Mouse (Mus musculus): ENCODE results near the gene Naa80.
"Not testable (repeated sequence)": the region's sequence is repeated elsewhere in the genome, so short reads cannot be mapped to it uniquely, and the experiment has no call there.

Naa80 gene

DNA sequence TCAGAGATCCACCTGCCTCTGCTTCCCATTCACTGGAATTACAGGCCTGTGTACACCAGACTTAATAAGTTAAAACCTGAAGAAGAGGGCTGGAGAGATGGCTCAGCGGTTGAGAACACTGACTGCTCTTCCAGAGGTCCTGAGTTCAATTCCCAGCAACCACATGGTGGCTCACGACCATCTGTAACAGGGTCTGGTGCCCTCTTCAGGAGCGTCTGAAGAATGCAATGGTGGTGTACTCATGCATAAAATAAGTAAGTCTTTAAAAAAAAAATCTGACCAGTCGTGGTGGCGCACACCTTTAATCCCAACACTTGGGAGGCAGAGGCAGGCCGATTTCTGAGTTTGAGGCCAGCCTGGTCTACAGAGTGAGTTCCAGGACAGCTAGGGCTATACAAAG lies 4.9 kb upstream of the Naa80 start:
- DNase-seq, result not testable (repeated sequence)

- DNase-seq, result peak in 1 of 2 experiments; percentile 59
Measured at GRCm38 (mm10) chr9:107575579-107576356, 2.9 kb upstream of the Naa80 start.

DNA sequence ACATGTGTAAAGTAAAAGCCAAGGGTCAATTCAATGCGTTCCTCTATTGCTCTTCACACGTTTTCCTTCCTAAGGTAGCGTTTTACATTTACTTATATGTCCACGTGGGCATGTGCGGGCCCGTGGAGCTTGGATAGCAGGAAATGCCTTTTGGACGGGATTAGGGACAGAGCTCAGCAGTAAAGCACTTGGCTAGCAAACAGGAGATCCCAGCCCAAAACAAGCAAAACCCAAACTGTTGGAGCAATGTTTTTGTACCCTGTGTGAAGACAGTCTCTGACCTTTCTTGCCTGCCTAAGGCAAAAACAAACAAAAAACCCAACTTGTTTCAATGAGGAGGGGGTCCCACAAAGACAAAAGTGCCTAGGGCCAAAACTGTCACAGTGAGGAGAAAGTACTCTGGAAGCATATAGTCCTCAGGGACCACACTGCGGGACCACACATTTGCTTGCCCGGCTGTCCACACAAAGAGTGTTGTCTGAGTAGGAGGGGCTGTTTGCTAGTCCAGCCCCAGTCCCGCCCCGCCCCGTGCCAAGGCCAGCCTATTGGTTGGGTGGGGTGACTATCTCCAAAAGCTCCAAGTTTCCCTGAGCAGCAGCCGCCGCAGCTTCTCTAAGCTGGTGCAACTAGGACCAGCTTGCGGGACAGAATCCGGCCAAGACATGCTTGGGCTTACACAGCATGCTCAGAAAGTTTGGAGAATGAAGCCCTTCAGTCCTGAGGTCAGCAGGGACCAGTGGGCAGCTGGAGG lies 2.2 kb upstream of the Naa80 start, which contains the start of gene Hyal1:
Gene Hyal1, plus strand, starts transcription at position 571 of the 751 bp plus-strand sequence.
- peak; percentile 81 to 90 for DNase-seq

DNA sequence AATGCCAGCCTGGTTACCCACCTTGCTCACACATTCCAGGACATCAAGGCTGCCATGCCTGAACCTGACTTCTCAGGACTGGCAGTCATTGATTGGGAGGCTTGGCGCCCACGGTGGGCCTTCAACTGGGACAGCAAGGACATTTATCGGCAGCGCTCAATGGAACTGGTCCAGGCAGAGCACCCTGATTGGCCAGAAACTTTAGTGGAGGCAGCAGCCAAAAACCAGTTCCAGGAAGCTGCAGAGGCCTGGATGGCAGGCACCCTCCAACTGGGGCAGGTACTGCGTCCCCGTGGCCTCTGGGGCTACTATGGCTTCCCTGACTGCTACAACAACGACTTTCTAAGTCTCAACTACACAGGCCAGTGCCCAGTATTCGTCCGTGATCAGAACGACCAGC lies 816 bp upstream of the Naa80 start:
- no peak for DNase-seq

GRCm38 (mm10) chr9:107579023-107579900 lies 575 bp downstream of the Naa80 start:
- no peak for DNase-seq

DNA sequence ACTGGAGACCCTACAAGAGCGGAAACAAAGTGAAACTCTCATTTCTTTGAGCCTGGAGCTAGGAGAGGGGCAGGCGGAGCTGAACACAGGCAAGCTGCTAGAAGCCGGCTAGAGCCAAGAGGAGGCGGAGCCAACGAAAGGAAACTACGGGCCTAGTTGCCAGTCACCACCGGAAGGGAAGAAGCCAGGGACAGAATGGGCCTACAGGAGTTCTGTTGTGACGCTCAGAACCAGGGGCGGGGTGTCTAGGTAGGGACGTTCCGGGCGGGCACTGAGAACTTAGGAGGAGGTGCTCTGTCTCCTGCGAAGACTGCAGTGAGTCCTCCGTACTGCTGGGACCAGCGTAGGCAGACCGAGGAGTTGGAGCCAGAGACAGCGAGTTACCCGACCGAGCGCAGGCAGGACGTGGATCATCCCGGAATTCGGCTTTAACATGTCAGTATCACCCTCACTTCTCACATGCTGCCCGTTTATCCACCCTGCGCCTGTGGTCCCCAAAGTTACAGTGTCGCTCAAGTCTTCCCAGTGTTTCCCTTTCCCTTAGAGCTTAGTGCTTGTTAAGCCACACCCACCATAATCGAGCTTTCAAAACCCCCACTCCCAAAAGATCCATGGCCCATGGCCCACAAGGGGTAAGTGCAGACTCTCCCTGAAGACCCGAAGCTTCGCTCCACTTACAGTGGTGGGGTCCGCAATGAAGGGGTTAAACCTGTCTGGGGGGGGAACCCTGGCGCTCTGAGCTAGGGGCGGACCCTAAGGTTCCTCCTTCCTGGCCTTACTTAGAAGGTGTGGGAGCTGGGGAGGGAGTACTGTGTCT lies 2.0 kb downstream of the Naa80 start, which contains the start of gene Hyal3:
Gene Hyal3, plus strand, starts transcription at position 318 of the 817 bp plus-strand sequence.
- peak; percentile 95 to 97 for DNase-seq

DNA sequence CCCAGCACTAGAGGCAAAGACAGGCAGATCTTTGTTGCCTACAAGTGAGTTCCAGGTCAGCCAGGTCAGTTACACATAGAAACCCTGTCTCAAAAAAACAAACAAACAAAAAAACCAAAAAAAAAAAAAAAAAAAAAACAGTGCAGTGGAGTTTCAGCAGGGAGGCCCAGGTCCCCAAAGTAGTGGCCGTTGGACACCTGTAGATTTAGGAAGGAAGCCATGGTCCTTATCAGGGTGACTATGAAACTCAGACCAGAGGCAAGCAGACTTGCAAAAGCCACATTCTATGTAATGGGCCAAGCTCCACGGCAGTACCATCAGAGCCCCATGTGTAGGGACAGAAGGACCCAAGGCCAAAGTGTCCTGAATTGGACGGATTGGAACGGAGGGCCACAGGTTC lies 2.9 kb downstream of the Naa80 start:
- DNase-seq, result no peak

DNA sequence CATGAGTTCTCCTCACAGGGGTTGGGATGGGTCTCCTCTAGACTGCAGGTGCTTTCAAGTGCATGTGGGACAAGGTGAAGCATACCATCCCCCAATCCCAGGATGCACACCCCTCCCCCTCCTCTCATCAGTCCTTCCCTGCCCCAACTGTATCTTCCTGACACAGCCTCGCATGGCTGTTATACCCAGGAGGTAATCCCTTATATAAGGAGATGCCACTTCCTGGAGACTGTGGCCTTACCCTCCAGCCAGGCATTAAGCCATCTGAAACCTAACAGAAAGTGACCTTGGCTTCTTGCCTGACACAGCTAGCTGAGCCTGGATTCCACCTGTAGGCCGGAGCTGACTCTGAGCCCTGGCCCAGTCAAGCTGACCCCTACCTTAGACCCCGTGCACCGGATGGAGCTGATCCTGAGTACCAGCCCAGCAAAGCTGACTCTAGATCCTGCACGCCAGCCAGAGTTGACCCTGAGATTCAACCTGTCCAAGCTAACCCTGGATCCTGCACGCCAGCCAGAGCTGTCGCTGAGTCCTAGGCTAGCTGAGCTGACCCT lies 3.9 kb downstream of the Naa80 start:
- DNase-seq, result no peak

DNA sequence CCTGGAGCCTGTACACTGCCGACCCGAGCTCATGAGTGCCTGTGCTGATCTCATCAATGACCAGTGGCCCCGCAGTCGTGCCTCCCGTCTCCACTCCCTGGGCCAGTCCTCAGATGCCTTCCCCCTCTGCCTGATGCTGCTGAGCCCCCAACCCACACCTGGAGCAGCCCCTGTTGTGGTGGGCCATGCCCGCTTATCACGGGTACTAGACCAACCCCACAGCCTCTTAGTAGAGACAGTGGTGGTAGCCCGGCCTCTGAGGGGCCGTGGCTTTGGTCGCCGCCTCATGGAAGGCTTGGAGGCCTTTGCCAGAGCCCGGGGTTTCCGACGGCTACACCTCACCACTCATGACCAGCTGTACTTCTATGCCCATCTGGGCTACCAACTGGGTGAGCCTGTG lies 4.5 kb downstream of the Naa80 start:
- DNase-seq, result no peak

GRCm38 (mm10) chr9:107586504-107586903 lies 7.8 kb downstream of the Naa80 start:
- no peak for DNase-seq

DNA sequence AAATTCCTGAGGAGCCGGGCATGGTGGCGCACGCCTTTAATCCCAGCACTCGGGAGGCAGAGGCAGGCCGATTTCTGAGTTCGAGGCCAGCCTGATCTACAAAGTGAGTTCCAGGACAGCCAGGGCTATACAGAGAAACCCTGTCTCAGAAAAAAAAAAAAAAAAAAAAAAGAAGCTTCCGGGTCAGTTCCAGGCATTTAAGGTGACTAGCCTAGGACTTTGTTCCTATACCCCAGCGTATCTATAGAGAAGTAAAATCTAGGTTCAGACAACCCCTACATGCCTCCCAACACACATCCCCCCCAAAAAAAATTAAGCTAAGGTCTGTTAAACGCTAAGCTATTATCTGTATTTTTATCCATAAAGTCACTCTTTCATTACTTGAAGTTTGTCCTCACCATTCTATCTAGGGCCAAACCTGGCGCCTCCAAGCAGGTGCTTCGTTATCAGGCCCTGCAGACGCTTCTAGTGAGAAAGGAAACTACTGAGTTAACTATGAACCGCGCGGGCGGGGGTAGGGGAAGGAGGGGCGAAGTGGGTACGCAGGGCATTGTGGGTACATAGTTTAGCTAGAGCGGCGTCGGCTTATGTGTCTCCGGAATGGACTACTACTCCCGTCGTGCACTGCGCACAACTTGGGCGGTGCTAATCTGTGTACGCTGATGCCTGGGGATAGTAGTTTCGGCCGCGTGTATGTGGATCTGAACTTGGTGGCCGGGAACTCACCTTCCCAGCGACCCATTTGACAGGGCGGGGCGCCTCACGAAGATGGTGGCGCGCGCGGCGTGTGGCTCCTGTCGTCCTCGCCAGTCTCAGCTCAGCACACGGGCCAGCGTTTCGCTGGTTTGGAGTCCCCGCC lies 8.5 kb downstream of the Naa80 start, which contains the start of gene Ifrd2:
Gene Ifrd2, plus strand, starts transcription at position 669 of the 859 bp plus-strand sequence.
- peak; percentile 99 for DNase-seq

DNA sequence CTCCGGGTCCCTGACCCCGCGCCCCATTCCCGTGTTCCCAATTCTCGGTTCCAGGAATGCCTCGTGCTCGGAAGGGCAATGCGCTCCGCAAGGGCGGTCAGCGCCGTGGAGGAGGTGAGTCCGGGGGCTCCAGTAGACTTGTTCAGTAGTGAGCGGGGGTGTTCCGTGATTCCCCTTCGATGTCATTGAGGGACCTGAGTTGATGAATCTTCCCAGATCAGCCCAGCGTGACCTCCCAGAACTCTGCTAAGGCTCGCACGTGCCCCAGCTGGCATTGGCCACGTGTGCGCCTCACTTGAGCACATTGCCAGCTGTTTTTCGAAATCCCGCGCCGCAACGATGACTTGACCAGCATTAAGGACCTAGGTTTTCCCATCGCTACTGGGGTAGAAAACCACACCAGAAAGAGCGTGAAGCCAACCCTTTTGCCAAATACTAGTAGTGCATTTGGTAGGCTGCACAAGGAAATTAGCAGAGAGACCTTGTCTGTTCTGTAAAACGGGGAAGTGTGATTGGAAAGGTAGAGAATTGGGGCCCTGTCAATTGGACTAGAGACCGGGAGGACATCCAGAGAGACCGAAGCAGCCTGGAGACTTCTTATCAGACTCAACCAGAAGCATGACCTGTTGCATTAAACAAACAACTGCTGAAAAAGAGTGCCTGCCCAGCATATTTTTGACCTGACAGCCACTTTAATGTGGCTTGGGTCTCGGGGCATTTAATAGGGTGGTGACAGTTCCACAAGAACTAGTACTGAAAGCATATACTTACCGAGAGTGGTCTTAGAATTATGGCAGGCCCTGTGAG lies 9.3 kb downstream of the Naa80 start:
- DNase-seq, result peak; percentile 62 to 65

DNA sequence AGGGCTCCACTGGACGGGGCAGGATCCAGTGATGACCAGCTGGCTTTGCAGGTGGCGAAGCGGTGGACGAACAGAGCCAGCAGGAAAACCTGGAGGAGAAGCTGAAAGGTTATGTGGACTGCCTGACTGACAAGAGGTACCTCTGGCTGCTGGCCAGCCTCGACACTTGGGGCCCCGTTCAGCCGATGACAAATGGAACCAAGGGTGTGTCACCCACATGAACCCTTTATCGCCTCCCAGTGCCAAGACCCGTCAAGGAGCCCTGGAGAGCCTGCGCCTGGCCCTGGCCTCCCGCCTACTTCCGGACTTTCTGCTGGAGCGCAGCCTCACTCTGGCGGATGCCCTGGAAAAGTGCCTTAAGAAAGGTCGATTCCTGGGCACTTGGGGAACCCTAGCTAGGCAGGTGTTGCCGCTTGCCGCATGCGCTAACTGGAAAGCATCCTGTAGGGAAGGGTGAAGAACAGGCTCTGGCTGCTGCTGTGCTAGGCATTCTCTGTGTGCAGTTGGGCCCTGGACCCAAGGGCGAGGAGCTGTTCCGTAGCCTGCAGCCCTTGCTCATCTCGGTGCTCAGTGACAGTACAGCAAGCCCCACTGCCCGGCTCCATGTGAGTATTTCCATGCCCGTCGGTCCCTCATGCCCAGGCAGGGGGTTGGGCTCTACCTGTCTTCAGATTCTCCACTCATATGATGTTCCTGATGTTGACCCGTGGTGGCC lies 11.5 kb downstream of the Naa80 start:
- DNase-seq, result peak; percentile 89 to 93

DNA sequence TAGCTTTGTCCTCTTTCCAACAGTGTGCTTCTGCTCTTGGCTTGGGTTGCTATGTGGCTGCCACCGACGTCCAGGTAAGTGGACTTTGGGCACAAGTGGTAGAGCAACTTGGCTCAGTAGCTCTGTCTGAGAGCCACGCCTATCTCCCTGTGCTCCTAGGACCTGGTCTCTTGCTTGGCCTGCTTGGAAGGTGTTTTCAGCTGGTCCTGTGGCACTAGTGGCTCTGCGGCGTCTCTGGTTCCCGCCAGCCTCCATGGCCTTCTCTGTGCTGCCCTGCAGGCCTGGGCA lies 12.0 kb downstream of the Naa80 start:
- peak in 1 of 2 experiments; percentile 71 for DNase-seq

- no peak for DNase-seq
Measured at GRCm38 (mm10) chr9:107593101-107593976, 14.7 kb downstream of the Naa80 start.

DNA sequence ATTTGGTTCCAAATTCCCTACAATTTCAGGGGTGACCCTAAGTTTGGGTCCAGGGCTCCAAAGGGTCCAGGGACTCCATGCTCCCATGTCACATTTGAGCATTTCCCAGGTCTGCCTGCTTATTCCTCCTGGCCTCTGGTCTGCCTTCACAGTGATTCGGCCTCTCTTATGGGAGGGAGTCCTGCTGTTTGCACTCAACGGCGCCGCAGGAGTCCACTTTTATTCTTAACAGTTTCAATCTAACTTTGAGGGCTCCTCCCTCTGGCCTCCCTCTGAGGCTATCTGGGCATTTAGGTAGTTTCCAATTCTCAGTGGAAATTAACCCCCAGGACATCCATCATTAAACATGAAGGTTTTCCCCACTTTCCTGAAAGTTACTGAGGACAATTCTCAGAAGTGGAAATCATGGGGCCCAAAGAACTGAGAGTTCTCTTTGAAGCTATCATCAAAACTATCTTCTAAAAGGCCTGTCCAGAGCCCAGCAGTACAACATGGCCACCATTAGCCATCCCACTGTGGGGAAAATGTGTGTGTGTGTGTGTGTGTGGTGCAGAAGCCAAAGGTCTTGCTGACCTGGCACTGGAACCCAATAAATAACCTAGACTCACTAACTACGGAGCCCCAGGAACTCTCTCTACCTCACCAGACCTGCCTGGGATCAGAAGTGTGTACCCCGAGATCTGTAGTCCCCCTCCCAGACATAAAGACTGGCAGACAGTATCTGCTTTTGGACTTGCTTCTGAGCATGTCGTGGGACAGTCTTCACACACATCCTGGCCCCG lies 15.8 kb downstream of the Naa80 start:
- no peak for DNase-seq
